Mouse (Mus musculus): Measurements from ENCODE around the gene Wdfy4. TPM values are rescaled to one million over a fixed set of nuclear protein-coding genes. Genes with fewer than 3 reads are reported as not detected.

The Wdfy4 gene
- total RNA-seq, 2 experiments from 2014 or later: 1.6 to 4.5 TPM

GRCm38 (mm10) chr14:32964742-32965141 lies 220.6 kb downstream of the Wdfy4 start:
- DNase-seq: no peak

GRCm38 (mm10) chr14:32960481-32960880 lies 224.8 kb downstream of the Wdfy4 start:
- DNase-seq: peak; percentile 77 to 82

- DNase-seq: peak; percentile 12 to 26
Observed at GRCm38 (mm10) chr14:32958671-32959070, 226.6 kb downstream of the Wdfy4 start.

GRCm38 (mm10) chr14:32956486-32956885 lies 228.8 kb downstream of the Wdfy4 start:
- no peak for DNase-seq

- DNase-seq: peak; percentile 13 to 14
Observed at GRCm38 (mm10) chr14:32950312-32951301, 234.7 kb downstream of the Wdfy4 start.

GRCm38 (mm10) chr14:32947512-32947911 lies 237.8 kb downstream of the Wdfy4 start:
- no peak for DNase-seq

- no peak for DNase-seq
Observed at GRCm38 (mm10) chr14:32939217-32939616, 246.1 kb downstream of the Wdfy4 start.

GRCm38 (mm10) chr14:32934064-32934463 lies 251.2 kb downstream of the Wdfy4 start:
- DNase-seq: no peak

- DNase-seq: no peak
Observed at GRCm38 (mm10) chr14:32932220-32932619, 253.1 kb downstream of the Wdfy4 start.

- peak in 1 of 2 experiments; percentile 7 for DNase-seq
Observed at GRCm38 (mm10) chr14:32931709-32932108, 253.6 kb downstream of the Wdfy4 start.

- no peak for DNase-seq
Observed at GRCm38 (mm10) chr14:32923871-32924270, 261.4 kb downstream of the Wdfy4 start.

GRCm38 (mm10) chr14:32917919-32918318 lies 267.4 kb downstream of the Wdfy4 start:
- DNase-seq: no peak

- DNase-seq: no peak
Observed at GRCm38 (mm10) chr14:32915360-32915759, 269.9 kb downstream of the Wdfy4 start.

- DNase-seq: no peak
Observed at GRCm38 (mm10) chr14:32911187-32911586, 274.1 kb downstream of the Wdfy4 start.

Other genes starting within 250 kb of the Wdfy4 start
- under 1 TPM; 0.50 to 0.79 TPM for gene Lrrc18, start 194.1 kb downstream of the Wdfy4 start, total RNA-seq (2021)
- 1 to 10 TPM; 3.6 to 5.3 TPM for gene Arhgap22, start 28.5 kb upstream of the Wdfy4 start, total RNA-seq (2021)